Mouse (Mus musculus) 3134 (cell line): ENCODE results near the gene Olfr513.

ENCODE experiments used
- DNase-seq: peaks from one replicate; pipeline ENCODE4 v3.0.0-alpha.2; 2011; ENCODE audit warnings: low spot score; ENCODE audit not compliant: insufficient read length; ENCODE audit errors: extremely low read depth

Gene Olfr513

DNA sequence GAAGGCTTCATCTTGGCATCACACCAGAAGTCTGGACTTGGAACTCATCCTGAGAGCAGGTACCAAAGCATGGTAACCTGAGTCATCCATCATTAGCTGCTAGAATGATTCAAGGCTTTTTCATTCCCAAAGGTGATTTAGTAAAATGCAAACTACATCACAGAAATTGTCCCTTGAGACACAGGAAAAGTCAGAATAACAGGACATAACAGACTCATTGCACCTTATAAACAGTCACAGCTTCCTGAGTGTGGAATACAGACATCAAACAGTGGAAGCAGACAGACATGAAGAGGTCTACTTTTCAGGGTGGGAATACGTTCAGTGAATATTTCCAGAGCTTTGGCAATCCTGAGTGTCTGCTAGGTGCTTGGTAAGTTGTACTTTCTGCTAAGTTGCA lies at the start of gene Olfr513:
Gene Olfr513 (plus strand): TSS at position 301 of the 400 bp plus-strand sequence.
- DNase-seq: no peak

DNA sequence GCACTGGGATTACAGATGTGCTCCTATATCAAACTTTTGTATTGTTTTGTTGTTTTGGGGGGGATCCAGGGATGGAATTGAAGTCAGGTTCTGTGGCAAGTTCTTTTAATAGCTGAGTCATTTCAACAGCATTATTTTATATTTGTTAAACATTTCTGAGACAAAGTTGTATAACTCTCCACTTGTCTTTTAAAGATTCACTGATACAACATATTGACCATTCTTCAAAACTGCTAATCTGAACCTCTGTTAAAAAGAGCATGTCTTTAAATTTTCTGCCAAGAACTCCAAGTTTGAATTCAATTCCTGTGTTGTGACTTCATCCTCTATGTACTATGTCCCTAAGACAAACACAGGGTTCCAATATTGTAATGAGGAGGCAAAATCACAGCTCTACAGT lies 37.8 kb upstream of the Olfr513 start, which contains the start of gene Olfr512:
Gene Olfr512 (plus strand): TSS at position 301 of the 400 bp plus-strand sequence.
- no peak for DNase-seq

DNA sequence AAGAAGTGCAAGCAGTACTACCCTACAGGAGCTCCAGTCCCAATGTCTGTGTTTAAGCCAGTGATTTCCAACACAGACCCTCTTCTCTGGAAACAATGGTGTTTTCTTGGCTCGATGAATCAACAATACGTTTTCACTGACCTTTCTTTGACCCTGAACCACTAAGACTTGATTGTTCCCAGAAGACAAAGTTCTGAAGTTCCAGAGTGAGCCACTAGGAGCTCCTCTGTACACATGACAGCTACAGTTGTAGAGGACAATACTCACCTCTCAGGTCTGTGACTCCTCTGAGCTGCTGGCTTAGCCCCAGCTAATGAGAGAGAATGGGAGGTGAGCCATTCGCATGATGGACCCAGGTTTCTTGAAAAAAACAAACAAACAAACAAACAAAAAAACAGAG lies 9.6 kb downstream of the Olfr513 start:
- no peak for DNase-seq

DNA sequence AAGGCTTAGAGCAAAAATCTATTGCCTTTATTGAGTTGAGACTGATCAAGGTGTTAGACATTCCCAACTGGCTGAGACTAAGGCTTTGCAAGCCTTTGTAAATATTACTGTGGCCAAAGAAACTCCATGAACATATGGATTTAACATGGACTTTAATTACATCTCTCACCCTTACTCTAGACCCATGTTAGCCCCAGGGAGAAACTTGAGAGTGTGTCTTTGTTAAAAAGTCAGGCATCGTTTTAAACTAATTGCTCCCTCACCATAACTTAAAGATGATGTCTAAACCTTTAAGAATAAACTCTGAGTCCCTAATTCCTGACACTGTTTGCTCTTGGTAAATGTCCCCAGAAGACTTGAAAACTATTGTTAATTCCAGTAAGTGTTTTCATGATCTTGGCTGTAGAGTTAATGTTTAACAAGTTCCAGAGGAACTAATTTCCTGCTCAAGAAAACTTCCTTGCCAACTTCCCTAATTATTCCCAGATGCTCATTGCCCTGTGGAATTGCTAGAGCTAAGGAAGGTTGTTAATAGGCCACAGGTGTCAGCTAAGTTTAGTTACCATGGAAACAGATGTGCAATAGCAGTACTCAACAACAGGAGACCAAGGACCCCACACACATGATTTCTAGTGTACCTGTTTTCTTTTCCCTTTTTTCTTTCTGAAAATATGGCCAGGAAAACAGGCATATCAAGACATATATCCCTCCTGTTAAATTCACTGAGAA lies 46.6 kb downstream of the Olfr513 start:
- DNase-seq: no peak
